Mouse (Mus musculus): ENCODE results near the gene Caskin1.

The Caskin1 gene

DNA sequence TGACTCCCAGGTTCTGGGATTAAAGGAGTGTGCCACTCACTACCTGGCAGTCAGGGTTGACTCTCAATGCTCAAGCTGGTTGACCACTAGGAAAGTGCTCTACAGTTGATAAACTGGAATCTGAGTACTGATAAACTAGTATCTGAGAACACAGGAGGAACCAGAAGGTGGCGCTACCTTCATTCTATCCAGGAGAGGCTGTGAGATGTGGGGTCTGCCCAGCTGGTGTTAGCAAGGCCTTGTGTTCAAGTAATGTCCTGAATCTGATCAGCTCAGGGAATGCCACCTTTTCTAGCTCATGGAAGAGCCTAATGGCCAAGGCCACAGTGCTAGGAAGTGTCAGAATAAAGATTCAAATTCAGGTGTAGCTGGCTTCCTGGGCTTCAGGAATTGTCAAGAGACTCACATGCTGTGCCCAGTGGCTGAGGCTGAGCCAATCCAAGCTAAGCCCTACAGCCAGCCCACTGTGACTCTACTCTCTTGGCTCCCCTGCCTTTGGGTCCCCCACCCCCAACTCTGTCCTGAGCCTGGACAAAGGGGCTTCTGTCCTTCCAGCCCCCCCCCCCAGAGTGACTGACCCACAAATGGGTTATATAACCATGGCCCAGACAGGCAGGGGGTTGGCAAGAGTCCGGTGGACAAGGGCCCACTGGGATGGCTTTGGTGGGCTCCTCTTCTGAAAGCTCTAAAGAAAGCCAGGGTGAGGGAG lies 6.4 kb downstream of the Caskin1 start:
- peak; percentile 60 for DNase-seq (ENCODE audit: low read depth, low spot score)

DNA sequence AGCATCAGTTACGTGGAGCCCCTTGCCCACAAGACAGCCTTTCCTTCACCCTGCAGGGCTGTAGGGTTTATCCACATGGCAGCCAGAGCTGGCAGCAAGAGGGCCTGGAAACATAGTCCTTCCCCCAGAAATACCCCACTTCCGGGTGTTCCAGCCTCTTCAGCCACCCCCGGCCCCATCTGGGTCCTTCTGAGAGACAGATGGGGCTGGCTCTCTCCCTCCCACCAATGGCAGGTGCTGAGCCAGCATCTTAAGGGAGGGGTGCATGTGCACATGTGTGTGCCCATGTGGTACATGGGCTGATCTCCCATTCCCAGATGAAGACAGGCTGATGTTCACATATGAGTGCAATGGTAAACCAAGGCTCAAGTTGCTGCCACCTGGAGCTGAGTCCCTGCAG lies 7.0 kb downstream of the Caskin1 start:
- no peak for DNase-seq (ENCODE audit: low read depth, low spot score)

DNA sequence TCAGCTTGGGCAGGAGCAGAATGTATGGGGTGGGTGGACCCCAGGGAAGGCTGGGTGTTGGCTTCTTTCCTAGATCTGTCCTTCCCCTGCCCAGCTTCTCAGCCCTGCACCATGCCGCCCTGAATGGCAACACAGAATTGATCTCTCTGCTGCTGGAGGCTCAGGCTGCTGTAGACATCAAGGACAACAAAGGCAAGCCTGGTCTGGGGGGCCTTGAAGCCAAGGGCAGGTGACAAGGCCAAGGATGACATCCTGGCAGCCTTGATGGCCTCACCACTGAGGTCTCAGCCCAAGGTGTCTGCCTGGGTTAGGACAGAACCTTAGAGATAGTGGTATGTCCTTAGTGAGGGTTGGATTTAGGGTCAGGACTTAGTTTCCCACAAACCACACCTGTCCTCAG lies 7.6 kb downstream of the Caskin1 start:
- no peak for DNase-seq (ENCODE audit: low read depth, low spot score)

DNA sequence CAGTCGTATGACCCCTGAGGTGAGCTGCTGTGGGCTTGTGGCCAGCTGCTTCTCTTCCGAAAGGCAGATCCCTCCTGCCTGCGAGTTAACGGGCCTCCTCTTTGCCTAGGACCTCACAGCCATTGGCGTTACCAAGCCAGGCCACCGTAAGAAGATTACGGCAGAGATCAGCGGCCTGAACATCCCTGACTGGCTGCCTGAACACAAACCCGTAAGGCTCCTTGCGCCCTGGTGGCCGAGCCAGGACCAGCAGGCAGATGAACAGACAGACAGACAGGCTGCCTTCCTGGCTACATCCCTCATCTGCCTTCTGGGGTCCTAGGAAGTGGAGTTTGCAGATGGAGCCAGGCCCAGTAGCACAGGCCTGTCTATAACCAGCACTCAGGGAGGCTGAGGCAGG lies 13.8 kb downstream of the Caskin1 start:
- no peak for DNase-seq (ENCODE audit: low read depth, low spot score)

DNA sequence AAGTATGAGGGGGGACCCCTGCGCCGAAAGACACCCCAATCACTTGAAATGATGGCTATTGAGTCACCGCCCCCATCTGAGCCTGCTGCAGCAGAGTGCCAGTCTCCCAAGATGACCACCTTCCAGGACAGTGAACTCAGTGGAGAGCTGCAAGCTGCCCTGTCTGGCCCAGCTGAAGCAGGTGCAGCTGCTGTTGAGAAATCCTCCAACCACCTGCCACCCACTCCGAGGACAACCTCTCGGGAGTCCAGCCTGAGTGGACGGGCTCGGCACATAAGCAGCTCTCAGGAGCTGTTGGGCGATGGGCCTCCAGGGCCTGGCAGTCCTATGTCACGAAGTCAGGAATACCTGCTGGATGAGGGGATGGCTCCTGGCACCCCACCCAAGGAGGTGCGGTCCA lies 15.7 kb downstream of the Caskin1 start:
- no peak for DNase-seq (ENCODE audit: low read depth, low spot score)

DNA sequence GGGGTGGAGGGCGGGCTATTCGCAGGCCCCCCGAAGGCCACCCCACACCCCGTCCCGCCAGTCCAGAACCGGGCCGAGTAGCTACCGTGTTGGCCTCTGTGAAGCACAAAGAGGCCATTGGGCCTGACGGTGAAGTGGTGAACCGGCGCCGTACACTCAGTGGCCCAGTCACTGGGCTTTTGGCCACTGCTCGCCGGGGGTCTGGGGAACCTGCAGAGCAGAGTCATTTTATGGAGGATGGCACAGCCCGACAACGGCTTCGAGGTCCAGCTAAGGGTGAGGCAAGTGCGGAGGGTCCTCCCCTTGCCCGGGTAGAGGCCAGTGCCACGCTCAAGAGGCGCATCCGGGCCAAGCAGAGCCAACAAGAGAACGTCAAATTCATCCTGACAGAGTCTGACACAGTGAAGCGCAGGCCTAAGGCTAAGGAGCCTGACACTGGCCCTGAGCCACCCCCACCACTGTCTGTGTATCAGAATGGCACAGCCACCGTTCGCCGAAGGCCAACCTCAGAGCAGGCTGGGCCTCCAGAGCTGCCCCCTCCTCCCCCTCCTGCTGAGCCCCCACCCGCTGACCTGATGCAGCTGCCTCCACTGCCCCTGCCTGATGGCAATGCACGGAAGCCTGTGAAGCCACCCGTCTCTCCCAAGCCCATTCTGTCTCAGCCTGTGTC lies 17.0 kb downstream of the Caskin1 start:
- DNase-seq (ENCODE audit: low read depth, low spot score), result no peak

DNA sequence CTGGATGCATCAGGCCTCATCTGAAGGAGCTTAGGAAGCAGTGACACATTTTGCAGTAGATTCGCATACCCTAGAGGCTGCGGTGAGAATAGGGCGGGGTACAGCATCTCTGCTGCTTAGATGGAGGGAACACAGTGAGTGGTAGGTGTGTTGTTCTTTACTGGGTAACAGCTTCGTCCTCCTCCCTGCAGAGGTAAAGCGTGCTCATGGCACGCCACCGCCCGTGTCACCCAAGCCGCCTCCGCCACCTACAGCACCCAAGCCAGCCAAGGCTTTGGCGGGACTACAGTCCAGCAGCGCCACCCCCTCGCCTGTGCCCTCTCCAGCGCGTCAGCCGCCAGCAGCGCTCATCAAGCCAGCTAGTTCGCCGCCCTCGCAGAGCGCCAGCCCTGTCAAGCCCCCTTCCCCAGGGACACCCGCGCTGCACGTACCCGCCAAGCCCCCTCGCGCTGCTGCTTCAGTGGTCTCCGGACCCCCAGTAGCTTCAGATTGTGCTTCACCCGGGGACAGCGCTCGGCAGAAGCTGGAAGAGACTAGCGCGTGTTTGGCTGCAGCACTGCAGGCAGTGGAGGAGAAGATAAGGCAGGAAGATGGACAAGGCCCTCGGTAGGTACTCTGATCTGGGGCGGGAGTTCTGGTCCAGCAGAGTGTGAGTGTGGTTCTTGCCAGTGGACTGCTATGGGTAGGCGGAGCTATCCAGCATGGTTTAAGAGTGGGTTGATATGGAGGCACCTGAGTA lies 18.1 kb downstream of the Caskin1 start:
- DNase-seq (ENCODE audit: low read depth, low spot score), result no peak

DNA sequence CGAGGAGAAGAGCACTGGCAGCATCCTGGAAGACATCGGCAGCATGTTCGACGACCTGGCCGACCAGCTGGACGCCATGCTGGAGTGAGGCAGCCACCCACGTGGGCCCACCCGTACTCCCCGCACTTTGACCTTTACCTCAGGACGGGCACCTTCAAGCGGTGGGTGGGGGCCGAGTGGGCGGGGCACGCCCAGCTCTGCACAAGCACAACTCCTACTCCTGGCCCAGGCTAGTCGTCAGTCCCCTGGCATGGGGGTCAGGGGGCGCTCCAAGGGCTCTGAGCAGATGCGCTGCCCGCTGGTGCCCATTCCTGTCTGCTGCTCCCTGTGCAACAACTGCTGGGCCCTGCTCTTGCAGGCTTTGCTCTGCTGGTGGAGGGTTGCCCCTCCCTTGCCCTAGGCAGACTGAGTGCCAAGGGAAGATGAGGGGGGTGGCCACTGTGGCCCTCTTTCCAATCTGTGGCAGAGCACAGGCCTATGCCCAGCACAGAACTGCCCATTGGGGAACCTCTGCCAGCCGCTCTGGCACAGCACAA lies 18.8 kb downstream of the Caskin1 start:
- no peak for DNase-seq (ENCODE audit: low read depth, low spot score)

DNA sequence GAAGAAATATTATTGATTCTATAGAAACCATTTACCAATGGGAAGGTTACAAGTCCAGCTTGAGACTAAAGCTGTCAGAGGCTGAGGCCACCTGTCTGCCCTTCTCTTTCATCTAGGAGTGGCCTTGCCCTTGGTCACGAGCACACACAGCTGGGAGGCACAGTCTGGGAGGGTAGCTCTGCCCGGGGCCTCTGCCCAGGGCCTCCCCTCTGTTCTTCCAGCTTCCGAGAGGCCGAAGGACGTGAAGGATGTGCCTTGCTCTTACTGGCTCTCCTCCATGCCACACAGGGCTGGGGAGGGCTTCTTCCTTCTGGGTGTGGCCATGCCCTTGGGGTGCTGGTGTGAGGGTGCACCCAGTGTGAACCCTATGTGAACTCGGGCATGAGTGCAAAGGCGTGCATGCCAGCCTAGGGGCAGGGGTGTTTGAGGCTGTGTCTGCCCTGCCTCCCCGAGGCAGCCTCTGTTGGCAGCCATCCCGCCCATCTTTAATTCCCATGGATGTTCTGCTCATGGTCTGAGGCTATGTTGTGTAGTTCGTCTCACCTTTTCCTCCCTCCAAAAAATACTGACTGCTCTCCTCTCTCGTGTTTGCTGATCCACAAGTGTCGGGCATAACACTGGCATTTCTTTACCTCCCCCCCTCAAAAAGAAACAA lies 19.5 kb downstream of the Caskin1 start:
- DNase-seq (ENCODE audit: low read depth, low spot score), result no peak

DNA sequence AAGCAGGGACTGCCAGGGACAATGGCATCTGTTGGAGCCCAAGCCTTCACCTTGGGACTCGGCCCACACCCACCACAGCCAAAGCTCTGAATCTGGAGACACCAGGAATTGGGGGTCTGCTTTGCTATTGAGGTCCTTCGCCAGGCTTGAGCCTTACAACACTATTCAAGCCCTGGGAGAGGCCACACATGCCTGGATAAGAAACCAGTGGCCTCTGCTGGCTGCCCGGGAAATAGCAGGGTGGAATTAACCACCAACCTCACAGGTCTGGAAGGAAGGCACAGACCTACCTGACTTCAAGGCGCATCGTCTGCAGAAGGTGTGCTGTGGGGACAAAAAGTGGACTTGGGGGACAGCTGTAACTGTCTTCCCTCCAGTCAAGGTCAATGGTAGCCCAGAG lies 25.2 kb downstream of the Caskin1 start:
- no peak for DNase-seq (ENCODE audit: low read depth, low spot score)

DNA sequence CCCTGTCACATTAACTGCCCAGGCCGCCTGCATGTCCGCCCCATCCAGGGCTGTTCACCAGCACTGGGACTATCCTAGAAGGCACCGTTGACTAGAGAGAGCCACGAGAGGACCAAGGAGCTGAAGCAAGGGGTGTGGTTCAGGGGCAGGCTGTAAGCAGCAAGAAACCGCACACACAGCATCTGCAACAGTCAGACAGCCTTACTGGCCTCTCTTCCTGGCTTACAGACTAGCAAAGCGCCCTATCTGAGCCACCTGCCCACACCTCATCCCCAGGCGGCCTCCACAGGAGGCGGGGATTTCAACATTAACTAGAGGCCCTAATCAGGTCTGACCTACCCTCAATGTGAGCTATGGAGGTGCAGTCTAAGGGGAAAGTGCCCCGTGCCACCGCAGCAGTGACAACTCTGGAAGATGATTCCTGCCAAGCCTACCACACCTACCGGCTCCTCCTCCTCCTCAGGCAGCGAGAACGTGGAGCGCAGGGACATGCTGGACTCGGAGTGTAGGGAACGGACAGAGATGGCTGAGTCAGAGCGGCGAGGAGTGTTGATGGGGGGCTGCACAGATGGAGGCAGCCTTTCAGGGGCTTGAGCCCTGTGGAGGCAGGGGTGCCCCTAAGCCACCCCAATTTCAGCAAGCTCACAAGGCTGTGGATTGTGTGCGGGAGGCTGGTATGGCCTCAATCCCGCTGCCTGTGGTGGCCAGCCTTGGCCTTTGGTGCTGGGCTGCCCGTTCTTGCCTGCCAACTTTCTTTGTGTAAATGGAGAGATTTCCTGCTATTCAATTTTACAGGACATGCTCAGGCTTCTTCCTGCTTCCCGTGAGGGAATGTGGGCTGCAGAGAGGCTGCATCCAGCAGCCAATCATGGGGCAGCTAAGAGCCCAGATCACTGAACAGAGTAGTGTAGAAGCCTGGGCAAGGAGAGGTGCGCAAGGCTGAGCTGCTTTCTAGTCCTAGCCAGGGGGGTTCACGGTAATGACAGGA lies 26.2 kb downstream of the Caskin1 start:
- DNase-seq (ENCODE audit: low read depth, low spot score), result no peak

DNA sequence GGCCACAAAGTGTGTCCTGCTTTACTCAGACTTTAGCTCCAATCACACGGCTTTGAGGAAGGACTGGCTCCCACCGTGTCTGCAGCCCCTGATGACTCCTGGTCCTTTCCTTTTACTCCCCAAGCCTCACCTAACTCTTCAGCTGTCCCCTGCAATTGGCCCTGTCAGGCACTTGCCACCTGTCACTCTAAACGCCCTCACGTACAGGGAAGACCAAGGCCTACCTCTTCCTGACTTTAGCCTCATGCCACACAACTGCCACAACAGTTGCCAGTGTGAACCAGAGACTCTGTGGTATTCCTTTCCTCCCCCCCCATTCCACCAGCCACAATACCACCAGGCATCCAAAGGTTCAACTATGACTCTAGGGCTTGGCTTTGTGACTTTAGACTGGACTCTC lies 32.0 kb downstream of the Caskin1 start:
- no peak for DNase-seq (ENCODE audit: low read depth, low spot score)

DNA sequence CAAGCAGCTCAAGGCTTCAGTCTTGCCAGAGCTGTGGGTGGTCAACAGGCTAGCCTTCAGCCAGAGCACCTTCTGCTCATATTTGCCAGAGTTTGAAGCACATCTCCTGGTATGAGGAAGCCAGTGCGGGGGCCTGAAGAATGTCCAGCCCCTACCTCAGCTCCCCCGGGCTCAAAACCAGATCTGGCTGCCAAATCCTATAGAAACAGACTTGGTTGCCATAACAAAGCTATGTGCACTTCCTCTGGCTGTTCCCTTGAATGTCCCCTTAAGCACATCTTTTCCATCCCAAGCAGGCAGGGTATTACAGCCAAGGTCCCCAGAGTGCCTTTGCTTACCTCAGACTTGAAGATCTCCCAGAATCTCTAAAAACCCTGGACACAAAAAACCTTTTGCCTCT lies 36.3 kb downstream of the Caskin1 start:
- DNase-seq (ENCODE audit: low read depth, low spot score), result no peak

DNA sequence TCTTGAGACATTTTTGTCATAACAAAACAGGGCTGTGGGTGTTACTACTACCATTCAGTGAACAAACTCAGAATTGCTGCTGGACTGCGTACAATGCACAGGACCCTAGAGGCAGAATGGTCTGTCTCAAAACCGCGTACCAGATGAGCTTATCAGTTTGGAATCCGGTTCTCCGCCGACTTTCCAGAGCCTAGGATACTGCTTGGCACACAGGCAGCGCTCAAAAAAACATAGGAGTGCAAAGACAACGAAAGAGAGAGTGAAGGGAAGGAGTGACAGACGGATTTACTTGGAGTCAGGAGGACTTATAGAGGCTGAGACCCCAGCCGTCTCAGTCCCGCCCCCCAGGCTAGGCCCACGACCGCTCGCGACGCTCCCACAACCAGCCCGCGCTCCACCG lies 38.9 kb downstream of the Caskin1 start:
- DNase-seq (ENCODE audit: low read depth, low spot score), result peak; percentile 41

DNA sequence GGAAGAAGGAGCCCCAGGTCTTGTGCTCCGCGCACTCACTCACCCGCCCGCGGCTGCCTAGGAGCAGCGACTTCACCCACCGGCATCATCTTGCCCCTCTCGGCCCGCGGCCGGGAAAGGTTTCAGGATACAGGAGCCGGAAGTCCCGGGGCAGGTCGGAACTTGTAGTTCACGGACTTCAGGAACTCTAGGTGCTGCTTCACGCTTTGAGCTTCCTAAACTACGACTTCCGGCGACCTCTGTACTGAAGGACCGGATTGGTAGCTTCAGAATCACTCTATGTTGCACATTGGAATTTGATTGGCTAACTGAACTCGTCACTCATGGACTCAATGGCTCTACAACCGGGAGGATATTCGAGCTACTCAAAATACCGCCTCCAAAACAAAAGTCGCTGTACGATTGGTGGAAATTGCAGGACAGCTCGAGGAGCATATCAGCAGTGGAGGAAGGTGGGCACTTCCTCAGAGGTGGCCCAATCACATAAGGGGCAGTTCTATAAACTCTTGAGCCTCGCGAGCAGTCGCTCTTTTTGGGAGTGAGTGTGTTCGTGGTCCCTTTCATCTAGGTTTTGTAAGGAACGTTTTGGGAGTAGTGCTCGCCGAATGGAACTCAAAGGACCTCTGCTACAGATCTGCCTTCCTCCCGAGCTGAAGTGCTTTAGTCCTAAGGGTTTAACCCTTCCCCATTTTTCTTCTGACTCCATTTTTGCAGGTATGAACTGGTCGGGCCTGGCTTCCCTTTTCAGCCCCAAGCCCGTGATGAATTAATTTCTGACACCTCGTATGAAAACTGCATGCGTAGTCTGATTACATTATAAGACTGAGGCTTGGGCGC lies 39.5 kb downstream of the Caskin1 start, which contains the start of gene Traf7:
TSS of gene Traf7 (minus strand) at position 216 of the 837 bp plus-strand sequence.
- peak; percentile 99 for DNase-seq (ENCODE audit: low read depth, low spot score)

DNA sequence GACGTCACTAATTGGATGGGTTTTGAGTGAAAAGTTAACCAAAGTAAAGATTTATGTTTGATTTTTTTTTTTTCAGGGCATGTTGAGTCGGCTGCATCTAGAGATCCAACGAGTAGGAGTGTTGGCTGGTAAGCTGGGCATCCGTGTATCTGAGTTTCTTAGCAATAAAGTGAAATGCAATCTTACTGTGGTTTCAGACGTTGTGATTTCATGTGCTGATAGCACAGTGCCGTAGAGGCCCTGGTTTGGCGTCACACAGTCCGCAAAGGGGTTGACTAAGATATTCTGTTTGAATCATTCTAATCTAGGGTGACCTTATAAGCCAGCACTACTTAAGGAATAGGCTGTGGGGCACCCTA lies 40.1 kb downstream of the Caskin1 start:
- no peak for DNase-seq (ENCODE audit: low read depth, low spot score)

DNA sequence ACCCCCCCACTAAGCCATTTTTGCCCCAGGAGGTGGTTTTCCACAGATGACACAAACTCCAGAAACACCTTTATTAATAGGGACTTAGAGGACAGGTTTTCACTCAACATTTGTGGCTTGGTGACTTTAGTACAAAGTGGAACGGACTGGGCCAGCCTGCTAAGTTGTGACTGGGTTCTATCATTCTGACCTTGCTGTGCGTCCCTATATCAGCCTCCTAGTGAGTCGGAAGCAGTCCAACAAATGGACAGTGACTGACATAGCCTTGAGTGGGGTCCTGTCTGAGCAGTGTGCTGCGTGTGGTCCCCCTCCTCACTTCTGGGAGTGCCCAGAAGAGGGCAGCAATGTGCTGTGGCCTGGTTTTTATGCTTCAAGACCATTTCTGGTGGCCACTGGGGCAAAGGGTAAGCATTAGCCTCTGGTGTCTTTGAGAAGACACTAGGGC lies 40.6 kb downstream of the Caskin1 start:
- peak; percentile 91 for DNase-seq (ENCODE audit: low read depth, low spot score)

DNA sequence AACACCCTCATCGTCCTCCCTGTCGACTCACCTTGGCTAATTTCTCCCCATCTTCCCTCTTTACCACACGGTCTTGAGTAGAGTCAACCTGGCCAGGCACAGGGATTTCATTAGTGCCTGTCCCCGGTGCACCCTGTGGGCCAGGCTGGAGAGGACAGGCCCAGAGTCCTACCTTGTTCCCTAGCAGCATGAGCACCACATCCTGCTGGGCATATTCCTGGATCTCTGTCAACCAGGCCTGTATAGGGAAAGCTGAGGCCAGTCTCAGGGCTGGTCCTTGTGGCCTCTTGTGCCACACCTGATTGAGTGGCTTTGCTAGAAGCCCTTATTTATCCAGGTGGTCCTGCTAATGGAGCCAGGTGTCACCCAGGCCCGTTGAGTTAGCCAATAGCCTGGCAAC lies 41.5 kb downstream of the Caskin1 start:
- DNase-seq (ENCODE audit: low read depth, low spot score), result no peak

DNA sequence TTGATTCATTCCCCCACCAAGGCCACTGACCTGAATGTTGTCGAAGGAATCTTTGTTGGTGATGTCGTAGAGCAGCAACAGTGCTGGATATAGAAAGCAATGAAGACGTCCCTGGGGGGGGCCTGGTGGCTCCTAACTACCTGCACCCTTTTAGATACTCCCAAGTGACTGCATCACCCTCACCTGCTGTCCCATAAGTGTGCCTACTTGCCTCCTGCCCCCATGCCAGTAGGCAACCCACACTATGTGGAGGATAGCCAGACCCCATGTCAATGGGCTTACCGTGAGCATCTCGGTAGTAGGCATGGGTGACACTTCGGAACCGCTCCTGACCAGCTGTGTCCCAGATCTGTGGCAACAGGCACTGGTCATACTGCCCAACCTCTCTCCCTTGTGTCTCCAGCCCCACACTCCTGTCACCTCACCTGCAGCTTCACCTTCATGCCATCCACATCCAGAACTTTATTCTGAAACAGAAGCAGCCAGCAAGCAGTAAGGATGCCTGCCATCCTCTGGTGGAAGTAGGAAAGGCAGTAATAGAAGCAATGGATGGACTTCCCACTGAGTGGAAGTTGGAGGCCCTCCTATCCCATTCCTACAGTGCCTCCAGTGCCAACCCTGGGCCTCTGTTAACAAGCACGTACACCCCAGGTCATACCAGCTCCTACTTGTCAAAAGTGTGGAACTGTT lies 42.1 kb downstream of the Caskin1 start:
- no peak for DNase-seq (ENCODE audit: low read depth, low spot score)
